Mouse (Mus musculus) liver, embryonic 14.5 days (tissue): ENCODE measurements around the gene Nepro. TPM values are rescaled to one million over a fixed set of nuclear protein-coding genes. Genes with fewer than 3 reads are reported as not detected.

Experiments used
- ATAC-seq: fragments of 200-750 bp; cut with Nextera tagmentation; 2 replicates; pipeline ENCODE4 v1.8.0; 2017; ENCODE audit warnings: moderate number of reproducible peaks, mild to moderate bottlenecking, moderate library complexity; ENCODE audit not compliant: insufficient read depth
- DNase-seq, 3 experiments: peaks; one replicate each; pipeline ENCODE4 v3.0.0-alpha.2; 2012 to 2013; ENCODE audit warnings: low read depth in 3 of 3, low spot score in 3 of 3
- H3K27ac ChIP-seq: fragments of 300-500 bp; sonication (generic); 2 replicates; pipeline ENCODE4 v1.5.1; 2014; ENCODE audit warnings: moderate library complexity, mild to moderate bottlenecking, control low read depth, inconsistent platforms
- H3K27me3 ChIP-seq: fragments of 300-500 bp; sonication (generic); 2 replicates; pipeline ENCODE4 v1.6.1; 2014; ENCODE audit warnings: mild to moderate bottlenecking, low read length, moderate library complexity; ENCODE audit not compliant: control insufficient read depth, insufficient read depth
- H3K36me3 ChIP-seq: fragments of 300-500 bp; sonication (generic); replicated peaks from 2 replicates; pipeline ENCODE4 v1.6.1; 2014; ENCODE audit warnings: low read depth; ENCODE audit not compliant: control insufficient read depth, insufficient read depth
- H3K4me1 ChIP-seq, 2 experiments: fragments of 200-500 bp in 1 of 2; fragments of 300-500 bp in 1 of 2; sonication (generic) in 1 of 2; replicated peaks; 2 replicates each; pipeline ENCODE4 v1.6.1; 2012 to 2014; ENCODE audit warnings: antibody characterized with exemption in 1 of 2, inconsistent platforms in 1 of 2, low read length in 1 of 2; ENCODE audit not compliant: control insufficient read depth in 2 of 2, insufficient read depth in 2 of 2
- H3K4me2 ChIP-seq: fragments of 300-500 bp; sonication (generic); 2 replicates; pipeline ENCODE4 v1.6.1; 2014; ENCODE audit warnings: low read depth, mild to moderate bottlenecking, control low read depth, moderate library complexity
- H3K4me3 ChIP-seq, 2 experiments: fragments of 200-500 bp in 1 of 2; fragments of 300-500 bp in 1 of 2; sonication (generic) in 1 of 2; 2 replicates each; pipeline ENCODE4 v1.5.1; 2012 to 2014; ENCODE audit warnings: low read depth in 2 of 2, low read length in 2 of 2, mild to moderate bottlenecking in 2 of 2, control low read depth in 1 of 2, inconsistent platforms in 1 of 2, moderate library complexity in 1 of 2; ENCODE audit not compliant: insufficient read depth in 1 of 2
- H3K9ac ChIP-seq: fragments of 300-500 bp; sonication (generic); replicated peaks from 2 replicates; pipeline ENCODE4 v1.6.1; 2014; ENCODE audit warnings: mild to moderate bottlenecking, control low read depth, moderate library complexity
- H3K9me3 ChIP-seq: fragments of 300-500 bp; sonication (generic); 2 replicates; pipeline ENCODE4 v1.6.1; 2016; ENCODE audit warnings: low read length, mixed read lengths; ENCODE audit not compliant: control insufficient read depth
- CTCF ChIP-seq: IDR thresholded peaks from 2 replicates; pipeline ENCODE4 v1.5.1; 2016; ENCODE audit warnings: antibody characterized with exemption, low read depth, control low read depth
- EP300 ChIP-seq: IDR thresholded peaks from 2 replicates; pipeline ENCODE4 v1.6.1; 2016; ENCODE audit warnings: antibody characterized with exemption, low read depth
- WGBS: fragments of 180-500 bp; shearing (Covaris S2); extraction: QIAGEN DNeasy Blood & Tissue Kit; methylation state at CpG from one replicate; pipeline ENCODE4 v1.1.7; 2014; ENCODE audit not compliant: insufficient replicate concordance; 5-methylcytosine and 5-hydroxymethylcytosine counted together
- polyA plus RNA-seq, 2 experiments: library from polyadenylated mRNA; depleted of rRNA in 1 of 2; stranded (reverse) in 1 of 2; unstranded in 1 of 2; fragments of >200 nt; fragmentation: Nextera tagmentation in 1 of 2; extraction: Ambion mirVana in 1 of 2; gene quantifications; 2 replicates each; pipeline versions ENCODE4 v1.2.1 to v1.2.3; 2012 to 2014

Nepro gene
- polyA plus RNA-seq, 2 experiments: 2.4 to 3.9 TPM

DNA sequence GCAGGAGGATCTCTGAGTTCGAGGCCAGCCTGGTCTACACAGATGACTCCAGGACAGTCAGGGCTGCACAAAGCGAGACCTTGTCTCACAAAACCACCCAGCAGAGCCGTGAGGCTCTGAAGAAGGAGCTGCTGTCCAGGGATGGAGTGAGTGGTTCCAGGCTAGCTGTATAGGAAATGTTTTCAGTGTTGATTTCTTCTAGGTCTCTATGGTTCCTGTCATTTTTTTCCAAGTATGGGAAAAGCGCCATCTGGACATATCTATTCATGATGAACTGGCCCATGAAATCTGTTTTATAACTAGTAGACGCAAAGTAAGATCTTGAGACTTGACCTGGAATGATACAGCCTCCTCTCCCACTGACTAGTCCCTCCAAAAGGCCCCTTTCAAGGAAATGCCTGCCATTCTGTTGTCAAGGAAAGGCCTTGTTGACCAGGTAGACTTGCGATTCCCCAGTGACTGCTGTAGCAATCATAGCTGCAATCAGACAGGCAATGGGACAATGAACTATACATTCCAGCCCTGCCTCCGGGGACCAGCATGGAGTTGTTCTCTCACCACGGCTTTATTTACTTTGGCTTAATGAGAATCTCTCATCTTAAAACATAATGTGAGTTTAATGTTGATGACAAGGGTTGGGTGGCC is 28.8 kb upstream of the Nepro start:
- H3K27me3 ChIP-seq: peaks cover 2% of the 10 kb centered on the region; the same call in 1 of the 2 replicates
- DNase-seq (no peak), ATAC-seq (no peak)
- no peak overlapping the region for H3K4me3 ChIP-seq
- TF ChIP-seq EP300 (no peak), CTCF (no peak)
- WGBS: 61% methylated on average over 8 of the region's 8 CpGs
- no peaks in the 10 kb centered on the region for H3K9me3 ChIP-seq
- no peaks in the 10 kb centered on the region for H3K4me1 ChIP-seq
- H3K9ac ChIP-seq: no peak overlapping the region
- no peak overlapping the region for H3K4me2 ChIP-seq
- no peaks in the 10 kb centered on the region for H3K36me3 ChIP-seq
- no peak overlapping the region for H3K27ac ChIP-seq

DNA sequence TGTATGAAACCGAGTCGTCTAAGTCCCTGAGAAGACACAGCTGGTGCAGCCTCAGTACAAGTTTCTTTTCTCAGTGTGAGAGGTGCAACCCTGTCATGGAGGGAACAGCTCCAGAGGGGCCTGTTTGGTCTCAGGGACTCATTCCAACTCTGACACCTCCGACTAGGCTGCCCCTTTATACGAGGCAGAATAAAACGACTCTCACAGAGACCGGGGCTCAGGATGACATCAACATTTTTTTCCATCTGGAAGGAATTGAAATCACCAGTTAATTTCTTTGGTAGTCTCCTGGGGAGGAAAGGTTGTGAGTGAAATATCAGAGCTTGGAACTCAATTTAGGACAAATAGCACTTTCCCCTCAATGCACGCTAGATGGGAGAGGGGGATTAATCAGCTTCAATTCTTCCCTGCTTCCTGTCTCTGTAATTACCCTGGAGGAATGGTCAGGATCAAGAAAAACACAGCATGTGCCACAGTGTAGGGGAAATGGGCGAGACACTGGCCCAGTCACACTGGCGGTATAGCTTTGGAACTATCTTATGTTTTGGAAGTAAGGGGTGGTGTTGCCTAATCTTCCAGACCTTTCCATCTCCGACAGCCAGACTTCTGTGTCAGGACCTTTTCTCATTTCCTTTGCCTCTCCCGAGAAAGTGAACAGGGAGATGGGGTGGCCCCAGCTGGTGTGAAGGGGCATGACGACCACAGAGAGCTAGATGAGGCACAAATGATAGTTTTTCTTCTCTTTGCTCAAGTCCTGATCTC is 28.1 kb upstream of the Nepro start:
- H3K36me3 ChIP-seq: no peaks in the 10 kb centered on the region
- H3K4me1 ChIP-seq: no peaks in the 10 kb centered on the region
- no peaks in the 10 kb centered on the region for H3K9me3 ChIP-seq
- no peak overlapping the region for H3K27ac ChIP-seq
- TF ChIP-seq CTCF: no peak
- no peak for TF ChIP-seq EP300
- ATAC-seq (no peak), DNase-seq (no peak)
- H3K4me3 ChIP-seq: no peak overlapping the region
- 47% methylated on average over 12 of the region's 12 CpGs for WGBS
- H3K4me2 ChIP-seq: no peak overlapping the region
- H3K27me3 ChIP-seq: peaks cover 1% of the 10 kb centered on the region; the same call in 1 of the 2 replicates
- H3K9ac ChIP-seq: no peak overlapping the region

DNA sequence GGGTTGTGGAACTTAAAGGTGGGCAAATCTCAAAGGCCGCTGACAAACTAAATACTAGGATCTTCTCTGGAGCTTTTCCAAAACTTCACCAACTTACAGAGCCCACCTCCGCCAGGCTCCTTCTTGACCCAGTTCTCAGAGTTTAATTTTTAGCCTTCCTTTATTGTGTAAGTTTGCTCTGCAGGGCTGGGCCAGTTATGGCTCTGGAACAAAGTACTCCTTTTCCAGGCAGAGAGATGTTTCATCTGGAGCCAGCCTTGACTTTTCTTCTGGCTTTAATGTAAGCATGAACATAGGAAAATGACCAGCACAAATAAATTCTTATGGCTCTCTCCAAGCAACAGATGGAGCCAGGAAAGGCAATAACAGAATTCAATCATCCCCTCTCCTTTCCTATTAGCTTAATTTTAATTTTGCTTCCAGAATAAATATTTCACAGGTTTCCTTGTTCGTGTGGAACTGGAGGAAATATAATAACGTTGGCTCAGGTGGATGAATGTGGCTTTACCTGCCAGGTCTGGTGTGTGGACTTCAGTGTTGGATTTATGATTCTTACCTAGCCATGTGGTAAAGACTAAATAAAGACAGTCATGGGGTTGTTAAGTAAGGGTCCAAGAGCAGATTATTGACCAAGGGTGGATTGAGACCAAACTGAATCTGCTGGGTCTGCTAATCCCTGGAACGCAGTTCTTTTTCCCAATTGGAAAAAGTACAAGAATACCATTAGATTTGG is 26.5 kb upstream of the Nepro start:
- ATAC-seq (no peak), DNase-seq (no peak)
- Histone ChIP-seq H3K36me3 (no peaks in the 10 kb centered on the region), H3K9me3 (no peaks in the 10 kb centered on the region), H3K4me3 (no peak overlapping the region), H3K27me3 (no peaks in the 10 kb centered on the region), H3K4me2 (no peak overlapping the region), H3K4me1 (no peaks in the 10 kb centered on the region), H3K9ac (no peak overlapping the region), H3K27ac (no peak overlapping the region)
- 66% methylated on average over 5 of the region's 5 CpGs for WGBS
- TF ChIP-seq CTCF: no peak
- no peak for TF ChIP-seq EP300

DNA sequence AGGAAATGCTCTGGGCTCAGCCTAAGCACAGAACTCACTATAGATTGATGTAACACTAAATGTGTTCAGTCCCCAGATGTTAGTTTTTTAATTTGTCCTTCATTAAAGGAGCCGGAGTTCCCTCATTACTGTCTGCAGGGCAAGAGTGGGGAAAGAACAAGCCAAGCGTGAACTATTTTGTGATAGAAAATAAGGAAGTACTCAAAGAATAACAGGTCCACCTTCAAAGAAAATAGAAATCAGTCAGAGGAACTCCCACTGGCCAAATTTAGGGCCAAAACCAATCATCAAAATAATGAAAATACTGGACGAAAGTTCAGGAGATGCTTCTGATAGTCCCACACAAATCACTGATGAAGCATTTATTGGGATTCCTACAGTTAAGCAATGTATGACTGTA is 22.9 kb upstream of the Nepro start:
- no peak overlapping the region for H3K9ac ChIP-seq
- H3K36me3 ChIP-seq: no peaks in the 10 kb centered on the region
- H3K9me3 ChIP-seq: no peaks in the 10 kb centered on the region
- H3K27me3 ChIP-seq: no peaks in the 10 kb centered on the region
- WGBS: 60% methylated on average over 3 of the region's 3 CpGs
- H3K27ac ChIP-seq: no peak overlapping the region
- no peak for ATAC-seq
- no peak overlapping the region for H3K4me3 ChIP-seq
- TF ChIP-seq EP300 (no peak), CTCF (no peak)
- no peak for DNase-seq
- H3K4me1 ChIP-seq: no peaks in the 10 kb centered on the region
- H3K4me2 ChIP-seq: no peak overlapping the region

DNA sequence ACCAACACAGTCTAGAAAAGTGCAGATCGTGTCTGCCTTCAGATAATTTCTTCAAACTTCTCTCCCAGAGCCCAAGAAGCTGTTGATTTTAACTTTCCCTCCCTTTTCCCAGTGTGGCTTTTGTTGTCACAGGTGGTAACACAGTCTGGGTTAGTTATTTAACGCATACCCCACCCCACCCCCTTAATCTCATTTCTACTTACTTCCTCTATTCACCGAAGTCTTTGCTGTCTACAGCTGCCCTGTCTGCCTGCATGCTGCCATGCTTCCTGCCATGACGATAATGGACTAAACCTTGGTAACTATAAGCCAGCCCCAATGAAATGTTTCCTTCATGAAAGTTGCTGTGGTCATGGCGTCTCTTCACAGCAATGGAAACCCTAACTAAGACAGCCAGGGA is 21.8 kb upstream of the Nepro start:
- no peaks in the 10 kb centered on the region for H3K27me3 ChIP-seq
- 11% methylated on average over 5 of the region's 5 CpGs for WGBS
- H3K9ac ChIP-seq: no peak overlapping the region
- no peaks in the 10 kb centered on the region for H3K4me1 ChIP-seq
- H3K27ac ChIP-seq: no peak overlapping the region
- no peaks in the 10 kb centered on the region for H3K9me3 ChIP-seq
- no peak for ATAC-seq
- no peaks in the 10 kb centered on the region for H3K36me3 ChIP-seq
- H3K4me3 ChIP-seq: no peak overlapping the region
- DNase-seq: no peak
- TF ChIP-seq EP300: no peak
- no peak for TF ChIP-seq CTCF
- H3K4me2 ChIP-seq: no peak overlapping the region
